Mouse (Mus musculus): Measurements from ENCODE around the gene Dnttip2. TPM values are rescaled to one million over a fixed set of nuclear protein-coding genes. Genes with fewer than 3 reads are reported as not detected.

The Dnttip2 gene
- polyA plus RNA-seq, 1 experiment from 2014 or later = 87.4 TPM

DNA sequence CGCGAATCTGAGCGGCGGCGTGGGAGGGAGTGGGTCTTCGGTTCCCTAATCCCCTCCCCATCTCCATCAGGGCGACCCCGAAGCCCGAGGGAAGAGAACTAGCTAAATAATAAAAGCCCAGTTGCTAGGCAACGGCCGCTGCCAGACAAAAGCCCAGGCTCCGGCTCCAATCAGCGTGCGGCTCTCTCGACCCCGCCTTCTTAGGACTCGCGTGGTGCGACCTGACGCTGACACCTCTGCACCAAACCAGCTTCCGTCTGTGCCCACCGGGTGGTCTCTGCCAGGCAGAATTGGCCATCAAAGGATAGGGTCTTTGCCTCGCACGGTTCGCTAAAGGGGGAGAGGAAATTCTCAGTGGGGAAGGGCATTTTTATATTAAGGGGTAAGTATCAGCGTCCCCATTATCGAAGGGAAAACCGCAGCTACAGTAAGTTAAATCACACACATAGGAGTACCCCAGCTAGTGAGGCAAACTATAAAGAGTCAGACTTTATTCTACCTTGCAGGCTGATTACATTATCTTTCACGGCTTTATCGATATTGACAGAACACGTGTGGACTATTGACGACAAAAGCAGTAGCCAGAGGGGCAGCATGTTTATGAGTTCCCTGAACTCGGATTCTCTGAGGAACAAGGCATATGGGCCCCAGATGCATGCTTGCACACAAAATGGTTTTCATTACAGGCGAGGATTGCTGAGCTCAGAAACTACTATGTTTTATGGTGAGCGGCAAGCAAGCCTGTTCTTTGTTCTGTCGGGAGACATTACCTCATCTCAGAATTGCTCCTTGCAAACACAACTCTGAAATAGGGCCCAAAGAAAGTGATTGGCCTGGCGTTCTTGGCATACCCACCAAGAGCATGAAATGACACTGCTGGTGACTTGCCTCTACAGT lies 20.0 kb downstream of the Dnttip2 start, which contains the start of gene Bcar3:
Gene Bcar3, plus strand, starts transcription at position 183 of the 897 bp plus-strand sequence.
- H3K36me3 ChIP-seq (ENCODE audit: control insufficient read depth, insufficient read depth, low read length) = no peaks in the 10 kb centered on the region
- peak within 1 kb of the TSS; percentile 99 for H3K27ac ChIP-seq (ENCODE audit: low read depth, low read length)
- ATAC-seq (ENCODE audit: insufficient read depth, low FRiP score, low TSS enrichment) = peak; percentile 87
- H3K4me2 ChIP-seq (ENCODE audit: low read depth) = peak within 1 kb of the TSS; percentile 71
- H3K4me1 ChIP-seq (ENCODE audit: control insufficient read depth, insufficient read depth, low read length) = peaks cover 14% of the 10 kb centered on the region
- H3K4me3 ChIP-seq (ENCODE audit: low read depth, low read length) = peak within 1 kb of the TSS; percentile 84
- peak; percentile 94 for DNase-seq (ENCODE audit: low spot score)
- H3K27me3 ChIP-seq (ENCODE audit: control insufficient read depth, insufficient read depth, low read length) = no peaks in the 10 kb centered on the region
- WGBS = 3% methylated on average over 37 of the region's 37 CpGs
- peak within 1 kb of the TSS; percentile 95 for H3K9ac ChIP-seq (ENCODE audit: low read length)
- no peaks in the 10 kb centered on the region for H3K9me3 ChIP-seq (ENCODE audit: control insufficient read depth, low read length)

- 18% methylated on average over 5 of the region's 5 CpGs for WGBS
- ATAC-seq (ENCODE audit: insufficient read depth, low FRiP score, low TSS enrichment) (no peak), DNase-seq (ENCODE audit: low spot score) (peak; percentile 58)
- H3K27me3 ChIP-seq (ENCODE audit: control insufficient read depth, insufficient read depth, low read length) = no peaks in the 10 kb centered on the region
- H3K4me3 ChIP-seq (ENCODE audit: low read depth, low read length) = no peak overlapping the region
- no peak overlapping the region for H3K27ac ChIP-seq (ENCODE audit: low read depth, low read length)
- H3K4me1 ChIP-seq (ENCODE audit: control insufficient read depth, insufficient read depth, low read length) = peaks cover 14% of the 10 kb centered on the region
- no peak overlapping the region for H3K9ac ChIP-seq (ENCODE audit: low read length)
- H3K36me3 ChIP-seq (ENCODE audit: control insufficient read depth, insufficient read depth, low read length) = no peaks in the 10 kb centered on the region
- H3K4me2 ChIP-seq (ENCODE audit: low read depth) = no peak overlapping the region
- no peaks in the 10 kb centered on the region for H3K9me3 ChIP-seq (ENCODE audit: control insufficient read depth, low read length)
Observed at GRCm38 (mm10) chr3:122295511-122295910, 21.3 kb downstream of the Dnttip2 start.

GRCm38 (mm10) chr3:122296979-122297378 lies 22.8 kb downstream of the Dnttip2 start:
- Histone ChIP-seq H3K27me3 (ENCODE audit: control insufficient read depth, insufficient read depth, low read length) (no peaks in the 10 kb centered on the region), H3K4me1 (ENCODE audit: control insufficient read depth, insufficient read depth, low read length) (peaks cover 14% of the 10 kb centered on the region), H3K27ac (ENCODE audit: low read depth, low read length) (no peak overlapping the region), H3K9ac (ENCODE audit: low read length) (no peak overlapping the region), H3K4me2 (ENCODE audit: low read depth) (no peak overlapping the region), H3K4me3 (ENCODE audit: low read depth, low read length) (no peak overlapping the region), H3K36me3 (ENCODE audit: control insufficient read depth, insufficient read depth, low read length) (no peaks in the 10 kb centered on the region), H3K9me3 (ENCODE audit: control insufficient read depth, low read length) (no peaks in the 10 kb centered on the region)
- WGBS = 69% methylated on average over 5 of the region's 5 CpGs
- no peak for ATAC-seq (ENCODE audit: insufficient read depth, low FRiP score, low TSS enrichment)
- no peak for DNase-seq (ENCODE audit: low spot score)

DNA sequence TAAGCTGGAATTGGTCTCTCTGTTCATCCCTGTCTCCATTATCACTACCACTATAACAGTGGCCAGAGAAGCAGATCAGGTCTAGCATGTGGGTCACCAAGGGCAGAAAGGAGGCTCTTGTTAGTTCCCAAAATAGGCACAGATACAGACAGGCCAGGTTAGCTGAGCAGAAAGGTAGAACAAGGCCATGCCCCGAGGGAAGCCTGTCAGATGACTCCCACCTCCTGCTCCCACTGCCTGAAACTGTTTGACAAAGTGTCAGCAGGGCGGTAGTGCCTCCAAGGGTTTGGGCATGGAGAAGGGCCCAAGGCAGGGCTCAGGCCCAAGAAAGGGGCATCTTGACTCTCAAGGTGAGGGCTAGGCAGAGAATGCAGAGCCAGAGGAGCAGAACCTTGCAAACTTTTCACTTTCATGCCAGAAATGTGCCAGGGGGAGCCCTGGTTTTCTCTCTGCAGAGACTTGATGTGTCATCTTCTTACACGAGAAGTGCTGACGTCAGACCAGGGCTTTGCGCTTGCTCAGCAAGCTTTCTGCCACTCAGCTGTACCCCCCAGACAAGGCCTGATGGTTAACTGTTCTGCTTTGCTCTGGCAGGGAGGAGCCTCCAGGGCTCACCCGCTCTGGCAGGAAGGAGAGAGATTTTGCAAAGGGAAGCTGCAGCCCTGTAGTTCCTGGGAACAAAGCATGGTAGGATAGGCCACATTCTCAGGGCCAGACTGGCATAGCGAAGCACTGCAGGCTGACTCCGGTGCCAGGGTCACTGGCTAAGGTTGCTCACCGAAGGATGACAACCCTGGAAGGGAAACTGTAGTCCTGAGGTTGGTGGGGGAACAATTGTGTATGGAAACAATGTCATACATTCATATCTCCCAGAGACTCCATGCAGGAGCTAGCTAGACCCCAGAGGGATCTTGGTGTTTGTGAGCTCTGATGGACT lies 27.1 kb downstream of the Dnttip2 start:
- Histone ChIP-seq H3K9ac (ENCODE audit: low read length) (no peak overlapping the region), H3K27me3 (ENCODE audit: control insufficient read depth, insufficient read depth, low read length) (no peaks in the 10 kb centered on the region), H3K4me2 (ENCODE audit: low read depth) (no peak overlapping the region), H3K4me1 (ENCODE audit: control insufficient read depth, insufficient read depth, low read length) (no peaks in the 10 kb centered on the region), H3K27ac (ENCODE audit: low read depth, low read length) (no peak overlapping the region), H3K36me3 (ENCODE audit: control insufficient read depth, insufficient read depth, low read length) (no peaks in the 10 kb centered on the region), H3K4me3 (ENCODE audit: low read depth, low read length) (no peak overlapping the region), H3K9me3 (ENCODE audit: control insufficient read depth, low read length) (no peaks in the 10 kb centered on the region)
- ATAC-seq (ENCODE audit: insufficient read depth, low FRiP score, low TSS enrichment) (no peak), DNase-seq (ENCODE audit: low spot score) (no peak)
- 77% methylated on average over 9 of the region's 9 CpGs for WGBS

DNA sequence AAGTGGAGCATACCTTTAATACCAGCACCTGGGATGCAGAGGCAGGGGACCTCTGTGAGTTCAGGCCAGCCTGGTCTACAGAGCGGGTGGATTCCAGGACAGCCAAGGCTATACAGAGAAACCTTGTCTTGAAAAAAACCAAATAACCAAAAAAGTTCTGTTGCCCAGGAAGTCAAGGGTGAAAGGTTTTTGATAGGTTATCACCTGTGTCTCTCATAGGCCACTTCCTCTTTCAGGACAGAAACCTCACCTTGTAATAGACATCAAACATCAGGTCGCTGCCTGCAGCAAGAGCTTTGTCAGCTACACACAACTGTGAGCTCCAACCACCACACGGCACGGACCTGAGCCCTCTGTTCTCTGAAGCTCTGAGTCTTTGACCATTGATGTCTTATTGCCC lies 30.4 kb downstream of the Dnttip2 start:
- Histone ChIP-seq H3K4me2 (ENCODE audit: low read depth) (no peak overlapping the region), H3K27me3 (ENCODE audit: control insufficient read depth, insufficient read depth, low read length) (no peaks in the 10 kb centered on the region), H3K27ac (ENCODE audit: low read depth, low read length) (no peak overlapping the region), H3K4me3 (ENCODE audit: low read depth, low read length) (no peak overlapping the region), H3K36me3 (ENCODE audit: control insufficient read depth, insufficient read depth, low read length) (no peaks in the 10 kb centered on the region), H3K9me3 (ENCODE audit: control insufficient read depth, low read length) (no peaks in the 10 kb centered on the region), H3K4me1 (ENCODE audit: control insufficient read depth, insufficient read depth, low read length) (no peaks in the 10 kb centered on the region), H3K9ac (ENCODE audit: low read length) (no peak overlapping the region)
- DNase-seq (ENCODE audit: low spot score) (no peak), ATAC-seq (ENCODE audit: insufficient read depth, low FRiP score, low TSS enrichment) (no peak)
- WGBS = 90% methylated on average over 4 of the region's 4 CpGs

GRCm38 (mm10) chr3:122307894-122308671 lies 33.9 kb downstream of the Dnttip2 start:
- no peak for DNase-seq (ENCODE audit: low spot score)
- 61% methylated on average over 4 of the region's 4 CpGs for WGBS
- no peak for ATAC-seq (ENCODE audit: insufficient read depth, low FRiP score, low TSS enrichment)
- Histone ChIP-seq H3K27me3 (ENCODE audit: control insufficient read depth, insufficient read depth, low read length) (no peaks in the 10 kb centered on the region), H3K9me3 (ENCODE audit: control insufficient read depth, low read length) (no peaks in the 10 kb centered on the region), H3K4me1 (ENCODE audit: control insufficient read depth, insufficient read depth, low read length) (no peaks in the 10 kb centered on the region), H3K36me3 (ENCODE audit: control insufficient read depth, insufficient read depth, low read length) (no peaks in the 10 kb centered on the region), H3K9ac (ENCODE audit: low read length) (no peak overlapping the region), H3K4me2 (ENCODE audit: low read depth) (no peak overlapping the region), H3K27ac (ENCODE audit: low read depth, low read length) (no peak overlapping the region), H3K4me3 (ENCODE audit: low read depth, low read length) (no peak overlapping the region)

- no peak overlapping the region for H3K4me3 ChIP-seq (ENCODE audit: low read depth, low read length)
- H3K27ac ChIP-seq (ENCODE audit: low read depth, low read length) = no peak overlapping the region
- H3K36me3 ChIP-seq (ENCODE audit: control insufficient read depth, insufficient read depth, low read length) = no peaks in the 10 kb centered on the region
- ATAC-seq (ENCODE audit: insufficient read depth, low FRiP score, low TSS enrichment) (no peak), DNase-seq (ENCODE audit: low spot score) (no peak)
- WGBS = 30% methylated on average over 6 of the region's 6 CpGs
- no peaks in the 10 kb centered on the region for H3K4me1 ChIP-seq (ENCODE audit: control insufficient read depth, insufficient read depth, low read length)
- no peaks in the 10 kb centered on the region for H3K27me3 ChIP-seq (ENCODE audit: control insufficient read depth, insufficient read depth, low read length)
- H3K9ac ChIP-seq (ENCODE audit: low read length) = no peak overlapping the region
- H3K4me2 ChIP-seq (ENCODE audit: low read depth) = no peak overlapping the region
- H3K9me3 ChIP-seq (ENCODE audit: control insufficient read depth, low read length) = no peaks in the 10 kb centered on the region
Observed at GRCm38 (mm10) chr3:122308981-122309380, 34.8 kb downstream of the Dnttip2 start.

DNA sequence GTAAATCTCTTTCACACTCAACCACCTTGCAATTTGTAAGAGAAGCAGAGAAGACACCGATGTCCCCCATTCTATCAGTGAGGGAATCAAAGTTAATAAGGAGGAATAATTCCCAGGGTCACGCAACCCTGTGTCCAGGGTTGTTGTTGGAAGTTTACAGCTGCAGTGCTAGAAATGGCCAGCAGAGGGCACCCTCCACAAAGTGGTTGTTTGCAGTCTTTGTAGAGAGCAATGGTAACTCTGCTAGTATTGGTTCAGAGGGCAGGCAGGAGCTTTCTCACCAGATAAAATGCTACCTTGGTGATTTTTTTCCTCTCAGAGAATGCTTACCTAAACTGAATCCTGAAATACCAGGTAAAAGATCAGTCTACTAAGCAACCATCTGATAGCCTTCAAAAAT lies 37.9 kb downstream of the Dnttip2 start:
- Histone ChIP-seq H3K9me3 (ENCODE audit: control insufficient read depth, low read length) (no peaks in the 10 kb centered on the region), H3K27me3 (ENCODE audit: control insufficient read depth, insufficient read depth, low read length) (no peaks in the 10 kb centered on the region), H3K4me3 (ENCODE audit: low read depth, low read length) (no peak overlapping the region), H3K4me2 (ENCODE audit: low read depth) (no peak overlapping the region), H3K9ac (ENCODE audit: low read length) (no peak overlapping the region), H3K27ac (ENCODE audit: low read depth, low read length) (no peak overlapping the region), H3K36me3 (ENCODE audit: control insufficient read depth, insufficient read depth, low read length) (no peaks in the 10 kb centered on the region), H3K4me1 (ENCODE audit: control insufficient read depth, insufficient read depth, low read length) (no peaks in the 10 kb centered on the region)
- ATAC-seq (ENCODE audit: insufficient read depth, low FRiP score, low TSS enrichment) = 0 out of 2 replicates have a peak, but pooled peaks have one; percentile 36
- DNase-seq (ENCODE audit: low spot score) = peak; percentile 87
- 17% methylated on average over 2 of the region's 2 CpGs for WGBS

Measured in neural tube, embryonic 11.5 days (tissue).